Mouse (Mus musculus) G1E (cell line): Measurements from ENCODE around the gene Rab23. TPM values are rescaled to one million over a fixed set of nuclear protein-coding genes. Genes with fewer than 3 reads are reported as not detected.

Experiments used
- ATAC-seq: 2 replicates; pipeline ENCODE4 v1.8.0; 2016; ENCODE audit warnings: mild to moderate bottlenecking; ENCODE audit not compliant: insufficient number of reproducible peaks, poor library complexity, low FRiP score, severe bottlenecking; ENCODE audit errors: extremely low read depth
- DNase-seq: peaks from one replicate; pipeline ENCODE4 v3.0.0; 2012; ENCODE audit warnings: low spot score
- H3K27me3 ChIP-seq: 2 replicates; pipeline ENCODE4 v1.6.1; 2012; ENCODE audit warnings: mild to moderate bottlenecking, low read length, inconsistent platforms; ENCODE audit not compliant: insufficient read depth
- H3K36me3 ChIP-seq: replicated peaks from 2 replicates; pipeline ENCODE3; 2012; ENCODE audit warnings: mild to moderate bottlenecking, inconsistent platforms
- H3K4me1 ChIP-seq: 2 replicates; pipeline ENCODE4 v1.6.1; 2012; ENCODE audit warnings: low read depth, low read length, inconsistent platforms, mixed read lengths; ENCODE audit not compliant: insufficient read depth
- H3K4me3 ChIP-seq: 2 replicates; pipeline ENCODE4 v1.5.1; 2012; ENCODE audit warnings: low read depth, mild to moderate bottlenecking, inconsistent platforms, low read length, moderate library complexity, mixed read lengths
- H3K9me3 ChIP-seq: replicated peaks from 2 replicates; pipeline ENCODE4 v1.6.1; 2012; ENCODE audit warnings: inconsistent platforms
- CTCF ChIP-seq: IDR thresholded peaks from 2 replicates; pipeline ENCODE4 v1.5.1; 2012; ENCODE audit warnings: low read depth, low read length, inconsistent platforms, mixed read lengths
- GATA1 ChIP-seq: IDR thresholded peaks from 2 replicates; pipeline ENCODE4 v1.6.1; 2012; ENCODE audit warnings: borderline replicate concordance, low read length, inconsistent platforms, mixed read lengths
- GATA2 ChIP-seq: IDR thresholded peaks from 2 replicates; pipeline ENCODE4 v1.6.1; 2012; ENCODE audit warnings: low read depth, low read length, inconsistent platforms, borderline replicate concordance
- POLR2AphosphoS5 ChIP-seq: IDR thresholded peaks from 2 replicates; pipeline ENCODE4 v1.6.1; 2012; ENCODE audit warnings: low read depth, low read length, inconsistent platforms; ENCODE audit not compliant: insufficient replicate concordance
- TAL1 ChIP-seq: conservative IDR thresholded peaks from 2 replicates; pipeline ENCODE4 v1.6.1; 2012; ENCODE audit warnings: low read depth, low read length, inconsistent platforms, mixed read lengths
- polyA plus RNA-seq: library from polyadenylated mRNA; stranded (reverse); fragments of >175 nt; gene quantifications from 2 replicates; pipeline ENCODE4 v1.2.3, GENCODE M21; 2012
- total RNA-seq, 2 experiments: library from RNA; stranded (forward) in 1 of 2; stranded (reverse) in 1 of 2; fragments of 200-1000 nt in 1 of 2; fragments of >200 nt in 1 of 2; fragmentation: Nextera tagmentation in 1 of 2; gene quantifications; 2 replicates each; pipeline ENCODE4 v1.2.3; 2014 to 2017

The Rab23 gene
- total and polyA plus RNA-seq, 3 experiments, result 0.27 TPM; not detected in 2

- Histone ChIP-seq H3K27me3 (no peaks in the 10 kb centered on the region), H3K4me3 (no peak overlapping the region), H3K9me3 (no peaks in the 10 kb centered on the region), H3K36me3 (peaks cover 52% of the 10 kb centered on the region), H3K4me1 (peaks cover 16% of the 10 kb centered on the region; the same call in 1 of the 2 replicates)
- DNase-seq (no peak), ATAC-seq (no peak)
- TF ChIP-seq CTCF (no peak), POLR2AphosphoS5 (no peak), TAL1 (no peak), GATA1 (no peak), GATA2 (no peak)
These were observed 68.8 kb downstream of the Rab23 start for GRCm38 (mm10) chr1:33788493-33788892.

Other genes with a start within 250 kb of the Rab23 start
- 214 and 237 TPM in 2 replicates for gene Prim2, start 50.1 kb upstream of the Rab23 start, total RNA-seq (2014; fragmentation: Nextera tagmentation)
- gene Prim2, start 50.1 kb upstream of the Rab23 start, total RNA-seq (2017), result 157 and 159 TPM in 2 replicates
- 16.6 and 24.9 TPM in 2 replicates for gene Prim2, start 50.1 kb upstream of the Rab23 start, polyA plus RNA-seq
- gene Bag2, start 37.9 kb downstream of the Rab23 start, total RNA-seq (2014; fragmentation: Nextera tagmentation), result 110 and 115 TPM in 2 replicates
- 59.6 and 63.0 TPM in 2 replicates for gene Bag2, start 37.9 kb downstream of the Rab23 start, total RNA-seq (2017)
- 60.2 and 66.7 TPM in 2 replicates for gene Bag2, start 37.9 kb downstream of the Rab23 start, polyA plus RNA-seq
- gene Zfp451, start 94.7 kb downstream of the Rab23 start, total RNA-seq (2014; fragmentation: Nextera tagmentation), result 102 and 142 TPM in 2 replicates
- gene Zfp451, start 94.7 kb downstream of the Rab23 start, total RNA-seq (2017), result 33.2 and 36.7 TPM in 2 replicates
- gene Zfp451, start 94.7 kb downstream of the Rab23 start, polyA plus RNA-seq, result 33.7 and 37.1 TPM in 2 replicates
- gene Bend6, start 187.9 kb downstream of the Rab23 start, total RNA-seq (2014; fragmentation: Nextera tagmentation), result not detected in 2 replicates
- not detected in 2 replicates for gene Bend6, start 187.9 kb downstream of the Rab23 start, total RNA-seq (2017)
- gene Bend6, start 187.9 kb downstream of the Rab23 start, polyA plus RNA-seq, result not detected in 2 replicates
- gene Dst, start 188.3 kb downstream of the Rab23 start, total RNA-seq (2014; fragmentation: Nextera tagmentation), result 0.83 TPM in 1 of 2 replicates, not detected in the other
- 0.70 and 1.1 TPM in 2 replicates for gene Dst, start 188.3 kb downstream of the Rab23 start, total RNA-seq (2017)
- not detected in 2 replicates for gene Dst, start 188.3 kb downstream of the Rab23 start, polyA plus RNA-seq